Mouse (Mus musculus) ES-E14 (cell line): ENCODE measurements around the gene Mpv17l2.
A peak's percentile ranks its signal among the peaks of the same experiment; 100 is the strongest.

ENCODE experiments used
- CHD2 ChIP-seq: IDR thresholded peaks from 2 replicates; pipeline ENCODE4 v1.6.1; 2014; ENCODE audit warnings: mild to moderate bottlenecking, low read depth, low read length, inconsistent platforms
- HCFC1 ChIP-seq: IDR thresholded peaks from 2 replicates; pipeline ENCODE4 v1.6.1; 2012; ENCODE audit warnings: low read length, inconsistent platforms, borderline replicate concordance; ENCODE audit not compliant: insufficient read depth
- MAFK ChIP-seq: IDR thresholded peaks from 2 replicates; pipeline ENCODE4 v1.6.1; 2014; ENCODE audit warnings: mild to moderate bottlenecking, low read depth, low read length, inconsistent platforms; ENCODE audit not compliant: insufficient read depth
- ZC3H11A ChIP-seq: IDR thresholded peaks from 2 replicates; pipeline ENCODE4 v1.6.1; 2012; ENCODE audit warnings: low read depth, mild to moderate bottlenecking, inconsistent platforms, low read length, borderline replicate concordance
- ZNF384 ChIP-seq: IDR thresholded peaks from 2 replicates; pipeline ENCODE4 v1.6.1; 2012; ENCODE audit warnings: low read depth, low read length, inconsistent platforms

DNA sequence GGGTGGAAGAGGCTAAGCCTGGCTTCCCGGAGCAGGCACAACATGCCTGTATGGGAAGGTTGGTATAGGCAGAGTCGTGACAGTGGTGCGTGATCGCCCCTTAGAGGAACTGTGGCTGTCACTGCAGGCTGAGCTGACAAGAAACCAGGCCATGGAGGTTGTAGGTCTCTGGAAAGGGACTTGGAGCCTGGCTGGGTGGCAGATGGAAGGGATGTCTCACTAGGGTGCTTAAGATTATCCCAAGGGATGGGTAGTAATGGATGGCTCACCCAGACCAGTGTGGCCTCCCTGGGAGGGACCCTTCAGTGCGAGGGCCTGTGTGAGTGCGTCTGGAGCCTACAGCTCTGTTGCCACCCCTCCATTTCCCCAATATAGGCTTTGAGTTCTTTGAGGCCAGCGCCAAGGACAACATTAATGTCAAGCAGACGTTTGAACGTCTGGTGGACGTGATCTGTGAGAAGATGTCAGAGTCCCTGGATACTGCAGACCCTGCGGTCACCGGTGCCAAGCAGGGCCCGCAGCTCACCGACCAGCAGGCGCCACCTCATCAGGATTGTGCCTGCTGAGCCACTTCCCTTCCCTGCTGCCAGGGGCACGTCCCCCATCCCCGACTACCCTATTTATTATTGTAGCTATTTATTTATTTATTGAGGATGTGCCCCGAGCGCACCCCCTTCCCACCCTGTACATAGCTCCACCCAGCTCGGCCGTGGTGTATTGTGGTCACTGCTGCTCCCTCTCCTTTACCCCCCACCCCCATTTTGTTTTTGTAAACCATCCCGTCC, 3.0 kb downstream of the Mpv17l2 start:
- TF ChIP-seq ZNF384 (no peak), MAFK (no peak), ZC3H11A (peak; percentile 11; the same call in 1 of the 2 replicates), HCFC1 (no peak), CHD2 (no peak)
